Mouse (Mus musculus): Measurements from ENCODE around the gene Spata25.

Spata25 gene

GRCm38 (mm10) chr2:164778809-164779208 is 49.5 kb downstream of the Spata25 start:
- TF ChIP-seq GATA4 (IDR thresholded peaks at IDR 0.05; ENCODE audit: insufficient replicate concordance, low read length) = no peak

GRCm38 (mm10) chr2:164778015-164778287 is 50.4 kb downstream of the Spata25 start:
- TF ChIP-seq GATA4 (IDR thresholded peaks at IDR 0.05; ENCODE audit: insufficient replicate concordance, low read length) = no peak

GRCm38 (mm10) chr2:164777246-164778014 is 50.9 kb downstream of the Spata25 start:
- TF ChIP-seq GATA4 (IDR thresholded peaks at IDR 0.05; ENCODE audit: insufficient replicate concordance, low read length) = no peak

GRCm38 (mm10) chr2:164776801-164777200 is 51.5 kb downstream of the Spata25 start:
- no peak for TF ChIP-seq GATA4 (IDR thresholded peaks at IDR 0.05; ENCODE audit: insufficient replicate concordance, low read length)
